Mouse (Mus musculus): ENCODE measurements around the gene Galnt11. TPM values are rescaled to one million over a fixed set of nuclear protein-coding genes. Genes with fewer than 3 reads are reported as not detected.
"Not testable (repeated sequence)": the region's sequence is repeated elsewhere in the genome, so short reads cannot be mapped to it uniquely, and the experiment has no call there.

The Galnt11 gene
- polyA plus RNA-seq (2014; fragmentation: Nextera tagmentation; extraction: Ambion mirVana) = 35.9 and 40.2 TPM in 2 replicates

DNA sequence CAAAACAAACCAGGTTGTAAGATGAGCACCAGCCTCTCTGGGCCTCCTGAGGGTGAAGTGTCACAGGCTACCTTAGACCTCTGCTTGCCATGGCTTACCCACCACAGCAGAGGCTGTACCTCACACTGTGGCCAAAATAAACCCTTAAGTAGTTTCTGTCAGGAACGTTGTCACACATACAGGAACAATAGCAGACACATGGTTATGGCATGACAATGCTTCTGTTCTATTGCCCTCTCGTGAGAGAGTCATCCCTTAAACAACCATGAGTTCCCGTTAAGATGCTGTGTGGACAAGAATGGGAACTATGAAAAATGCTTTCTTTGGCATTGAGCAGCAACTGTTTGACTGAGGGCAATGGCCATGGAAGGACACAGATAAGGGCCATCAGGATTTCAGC, at the start of gene Galnt11:
Gene Galnt11, plus strand, starts transcription at position 301 of the 400 bp plus-strand sequence.
- Histone ChIP-seq H3K27me3 (ENCODE audit: control insufficient read depth, insufficient read depth, low read length) (no peaks in the 10 kb centered on the region), H3K4me3 (ENCODE audit: low read depth, low read length) (peak within 1 kb of the TSS; percentile 57), H3K36me3 (ENCODE audit: control insufficient read depth, insufficient read depth, low read length) (no peaks in the 10 kb centered on the region; the same call in 1 of the 2 replicates), H3K9ac (ENCODE audit: low read length) (peak within 1 kb of the TSS; percentile 87), H3K4me1 (ENCODE audit: control insufficient read depth, insufficient read depth, low read length) (no peaks in the 10 kb centered on the region), H3K27ac (replicated peaks; ENCODE audit: low read depth, low read length) (0 out of 2 replicates have a peak within 1 kb of the TSS, but pooled peaks have one; percentile 36), H3K4me2 (ENCODE audit: low read depth, severe bottlenecking) (peak within 1 kb of the TSS; percentile 64), H3K9me3 (ENCODE audit: control insufficient read depth, low read length) (no peaks in the 10 kb centered on the region)
- DNase-seq (ENCODE audit: low spot score) = no peak
- 87% methylated on average over 3 of the region's 3 CpGs for WGBS
- ATAC-seq (ENCODE audit: insufficient number of reproducible peaks, low FRiP score, low TSS enrichment, low read depth) = no peak

DNA sequence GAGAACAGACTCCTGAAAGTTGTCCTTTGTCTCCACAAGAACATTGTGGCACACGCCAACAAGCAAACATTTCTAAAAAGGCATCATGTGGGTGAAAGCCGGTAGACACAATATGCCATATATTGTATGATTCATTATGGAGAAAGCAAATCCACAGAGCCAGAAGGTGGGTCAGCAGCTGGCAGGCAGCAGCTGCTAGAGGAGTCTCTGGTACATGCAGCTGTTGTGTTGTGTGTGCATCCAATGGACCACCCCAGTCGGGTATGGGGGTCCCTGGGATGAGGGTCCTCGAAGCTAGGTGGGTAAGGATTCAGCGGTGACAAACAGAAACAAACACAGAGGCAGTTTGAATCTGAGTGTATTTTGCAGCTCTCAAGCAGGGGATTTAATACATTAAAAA, 43.8 kb upstream of the Galnt11 start:
- H3K27me3 ChIP-seq (ENCODE audit: control insufficient read depth, insufficient read depth, low read length) = not testable (repeated sequence)

DNA sequence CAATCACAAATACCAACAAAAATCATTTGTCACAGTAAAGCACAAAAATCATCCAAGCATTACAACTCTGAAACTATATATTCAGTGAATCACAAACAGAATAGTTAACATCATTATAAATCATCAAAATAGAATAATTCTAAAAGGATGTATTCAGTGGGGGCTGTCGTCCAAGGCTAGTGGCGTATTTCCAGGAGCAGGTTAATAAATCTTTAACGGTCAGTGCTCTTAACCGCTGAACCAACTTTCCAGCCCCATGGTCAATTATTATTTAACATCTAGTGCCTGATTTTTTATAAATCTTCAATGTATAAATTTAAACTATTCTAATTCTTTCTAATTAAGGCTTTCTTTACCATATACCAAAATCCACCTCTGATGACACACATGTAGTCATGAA, 43.2 kb upstream of the Galnt11 start:
- H3K4me1 ChIP-seq (ENCODE audit: control insufficient read depth, insufficient read depth, low read length); H3K4me2 ChIP-seq (ENCODE audit: low read depth, severe bottlenecking); H3K4me3 ChIP-seq (ENCODE audit: low read depth, low read length); ATAC-seq (ENCODE audit: insufficient number of reproducible peaks, low FRiP score, low TSS enrichment, low read depth); H3K36me3 ChIP-seq (ENCODE audit: control insufficient read depth, insufficient read depth, low read length); H3K9me3 ChIP-seq (ENCODE audit: control insufficient read depth, low read length); DNase-seq (ENCODE audit: low spot score); H3K27me3 ChIP-seq (ENCODE audit: control insufficient read depth, insufficient read depth, low read length); H3K9ac ChIP-seq (ENCODE audit: low read length); H3K27ac ChIP-seq (replicated peaks; ENCODE audit: low read depth, low read length): not testable (repeated sequence)
- WGBS = 86% methylated on average over 4 of the region's 4 CpGs

More for the DNA sequence above, 43.8 kb upstream of the Galnt11 start:
- not testable (repeated sequence) for H3K27ac ChIP-seq (replicated peaks; ENCODE audit: low read depth, low read length); H3K4me2 ChIP-seq (ENCODE audit: low read depth, severe bottlenecking); DNase-seq (ENCODE audit: low spot score); H3K9me3 ChIP-seq (ENCODE audit: control insufficient read depth, low read length); H3K4me1 ChIP-seq (ENCODE audit: control insufficient read depth, insufficient read depth, low read length); H3K36me3 ChIP-seq (ENCODE audit: control insufficient read depth, insufficient read depth, low read length); H3K4me3 ChIP-seq (ENCODE audit: low read depth, low read length); ATAC-seq (ENCODE audit: insufficient number of reproducible peaks, low FRiP score, low TSS enrichment, low read depth); H3K9ac ChIP-seq (ENCODE audit: low read length)
- 95% methylated on average over 5 of the region's 5 CpGs for WGBS

DNA sequence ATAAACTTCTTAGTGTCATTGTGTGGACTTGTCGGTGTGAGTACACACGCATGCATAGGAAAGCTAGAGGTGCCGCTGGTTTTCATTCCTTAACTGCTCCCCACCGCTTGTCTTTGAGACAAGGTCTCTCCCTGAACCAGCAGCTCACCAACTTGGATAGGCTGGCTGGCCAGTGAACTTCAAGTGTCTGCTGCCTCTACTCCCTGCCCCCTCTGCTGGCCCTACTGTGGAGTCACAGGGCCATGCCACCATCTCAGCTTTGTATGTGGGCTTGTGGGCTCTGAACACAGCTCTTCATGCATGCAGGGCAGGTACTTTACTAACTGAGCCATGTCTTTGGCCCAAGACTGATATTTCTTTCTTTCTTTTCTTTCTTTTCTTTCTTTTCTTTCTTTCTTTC, 42.4 kb upstream of the Galnt11 start:
- Histone ChIP-seq H3K4me2 (ENCODE audit: low read depth, severe bottlenecking) (no peak overlapping the region), H3K36me3 (ENCODE audit: control insufficient read depth, insufficient read depth, low read length) (no peaks in the 10 kb centered on the region), H3K9ac (ENCODE audit: low read length) (no peak overlapping the region), H3K27ac (replicated peaks; ENCODE audit: low read depth, low read length) (no peak overlapping the region), H3K4me3 (ENCODE audit: low read depth, low read length) (no peak overlapping the region), H3K27me3 (ENCODE audit: control insufficient read depth, insufficient read depth, low read length) (no peaks in the 10 kb centered on the region), H3K9me3 (ENCODE audit: control insufficient read depth, low read length) (no peaks in the 10 kb centered on the region), H3K4me1 (ENCODE audit: control insufficient read depth, insufficient read depth, low read length) (0 out of 2 replicates have a peak, but pooled peaks cover 2% of the 10 kb centered on the region)
- DNase-seq (ENCODE audit: low spot score) = no peak
- WGBS = 92% methylated on average over 4 of the region's 4 CpGs
- ATAC-seq (ENCODE audit: insufficient number of reproducible peaks, low FRiP score, low TSS enrichment, low read depth) = no peak

DNA sequence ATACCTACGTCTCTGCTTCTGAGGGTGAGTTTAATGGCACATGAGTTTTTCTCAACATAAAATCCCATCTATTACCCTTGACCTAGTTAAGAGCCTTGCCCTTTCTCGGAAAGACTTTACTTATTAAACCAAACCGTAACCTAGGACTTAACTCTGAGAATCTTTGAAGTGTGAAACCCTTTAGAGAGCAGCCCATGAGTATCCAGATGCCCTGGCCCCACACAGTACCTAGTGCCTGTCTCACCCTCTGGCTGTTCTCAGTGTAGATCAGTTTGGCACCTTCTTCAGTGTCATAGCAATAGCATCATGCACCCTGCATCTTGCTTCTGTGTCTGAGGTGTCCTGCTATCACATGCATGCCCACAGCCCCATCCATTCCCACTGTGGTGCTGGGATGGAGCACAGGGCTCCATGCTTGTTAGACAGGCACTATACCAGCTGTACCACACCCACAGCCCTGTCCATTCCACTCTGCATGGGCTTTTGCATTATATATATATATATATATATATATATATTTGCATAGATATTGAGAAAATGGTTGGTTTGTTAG, 41.7 kb upstream of the Galnt11 start:
- no peak for DNase-seq (ENCODE audit: low spot score)
- WGBS = 84% methylated on average over 3 of the region's 3 CpGs
- no peaks in the 10 kb centered on the region for H3K9me3 ChIP-seq (ENCODE audit: control insufficient read depth, low read length)
- no peak overlapping the region for H3K4me2 ChIP-seq (ENCODE audit: low read depth, severe bottlenecking)
- H3K4me3 ChIP-seq (ENCODE audit: low read depth, low read length) = no peak overlapping the region
- no peaks in the 10 kb centered on the region for H3K36me3 ChIP-seq (ENCODE audit: control insufficient read depth, insufficient read depth, low read length)
- H3K4me1 ChIP-seq (ENCODE audit: control insufficient read depth, insufficient read depth, low read length) = 0 out of 2 replicates have a peak, but pooled peaks cover 2% of the 10 kb centered on the region
- no peaks in the 10 kb centered on the region for H3K27me3 ChIP-seq (ENCODE audit: control insufficient read depth, insufficient read depth, low read length)
- ATAC-seq (ENCODE audit: insufficient number of reproducible peaks, low FRiP score, low TSS enrichment, low read depth) = no peak
- H3K27ac ChIP-seq (replicated peaks; ENCODE audit: low read depth, low read length) = no peak overlapping the region
- H3K9ac ChIP-seq (ENCODE audit: low read length) = no peak overlapping the region

DNA sequence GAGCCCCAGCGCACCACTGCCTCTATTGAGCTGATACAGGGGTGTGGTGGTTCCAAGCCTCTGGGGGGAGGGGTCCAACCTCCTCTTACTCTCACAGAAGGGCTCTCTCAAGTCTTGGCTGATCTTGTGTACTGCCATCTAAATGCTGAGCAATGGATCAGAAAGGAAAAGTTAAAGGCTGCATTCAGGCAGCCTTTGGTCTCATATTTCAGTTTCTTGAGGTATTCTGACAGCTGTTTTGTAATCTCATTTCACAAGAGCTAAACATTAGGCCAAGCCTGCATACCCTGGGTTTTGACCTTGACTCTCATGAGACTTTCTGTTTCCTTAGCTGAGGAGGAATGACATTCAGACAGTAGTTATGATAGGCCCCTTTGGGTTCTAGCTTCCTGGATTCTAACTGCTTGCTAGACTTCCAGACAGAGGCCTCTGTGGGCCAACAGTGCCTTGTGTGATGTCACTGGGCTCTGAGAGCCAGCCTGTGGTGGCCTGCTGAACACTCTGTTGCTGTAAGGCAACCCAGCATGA, 40.6 kb upstream of the Galnt11 start, which contains the start of gene Galntl5:
Gene Galntl5, plus strand, starts transcription at position 457 of the 528 bp plus-strand sequence.
- H3K36me3 ChIP-seq (ENCODE audit: control insufficient read depth, insufficient read depth, low read length) = no peaks in the 10 kb centered on the region
- H3K27ac ChIP-seq (replicated peaks; ENCODE audit: low read depth, low read length) = no peak within 1 kb of the TSS
- H3K4me2 ChIP-seq (ENCODE audit: low read depth, severe bottlenecking) = no peak within 1 kb of the TSS
- H3K4me1 ChIP-seq (ENCODE audit: control insufficient read depth, insufficient read depth, low read length) = 0 out of 2 replicates have a peak, but pooled peaks cover 2% of the 10 kb centered on the region
- no peaks in the 10 kb centered on the region for H3K27me3 ChIP-seq (ENCODE audit: control insufficient read depth, insufficient read depth, low read length)
- ATAC-seq (ENCODE audit: insufficient number of reproducible peaks, low FRiP score, low TSS enrichment, low read depth) (peak; percentile 26; the same call in 1 of the 2 replicates), DNase-seq (ENCODE audit: low spot score) (no peak)
- no peak within 1 kb of the TSS for H3K9ac ChIP-seq (ENCODE audit: low read length)
- WGBS = 96% methylated on average over 1 of the region's 1 CpGs
- H3K4me3 ChIP-seq (ENCODE audit: low read depth, low read length) = no peak within 1 kb of the TSS
- no peaks in the 10 kb centered on the region for H3K9me3 ChIP-seq (ENCODE audit: control insufficient read depth, low read length)

DNA sequence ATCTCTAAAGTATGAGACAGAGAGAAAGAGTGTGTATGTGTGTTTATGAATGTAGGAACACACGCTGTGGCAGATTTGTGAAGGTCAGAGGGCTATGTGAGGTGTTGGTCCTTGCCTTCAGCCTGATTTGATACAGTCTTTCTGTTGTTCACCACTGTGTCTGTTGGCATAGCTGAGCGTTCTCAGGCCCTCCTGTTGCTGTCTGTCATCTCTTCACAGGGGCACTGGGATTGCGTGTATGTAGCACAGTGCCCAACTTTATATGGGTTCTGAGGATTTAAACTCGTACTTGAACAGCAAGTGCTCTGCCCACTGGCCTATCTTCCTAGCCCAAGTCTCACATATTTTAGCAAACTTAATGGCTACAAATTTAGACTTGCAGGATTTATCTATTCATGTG, 38.1 kb upstream of the Galnt11 start:
- Histone ChIP-seq H3K9me3 (ENCODE audit: control insufficient read depth, low read length) (no peaks in the 10 kb centered on the region), H3K4me2 (ENCODE audit: low read depth, severe bottlenecking) (no peak overlapping the region), H3K4me3 (ENCODE audit: low read depth, low read length) (no peak overlapping the region), H3K9ac (ENCODE audit: low read length) (no peak overlapping the region), H3K27ac (replicated peaks; ENCODE audit: low read depth, low read length) (no peak overlapping the region), H3K4me1 (ENCODE audit: control insufficient read depth, insufficient read depth, low read length) (0 out of 2 replicates have a peak, but pooled peaks cover 2% of the 10 kb centered on the region), H3K27me3 (ENCODE audit: control insufficient read depth, insufficient read depth, low read length) (no peaks in the 10 kb centered on the region), H3K36me3 (ENCODE audit: control insufficient read depth, insufficient read depth, low read length) (no peaks in the 10 kb centered on the region)
- ATAC-seq (ENCODE audit: insufficient number of reproducible peaks, low FRiP score, low TSS enrichment, low read depth) = no peak
- 92% methylated on average over 4 of the region's 4 CpGs for WGBS
- DNase-seq (ENCODE audit: low spot score) = no peak

DNA sequence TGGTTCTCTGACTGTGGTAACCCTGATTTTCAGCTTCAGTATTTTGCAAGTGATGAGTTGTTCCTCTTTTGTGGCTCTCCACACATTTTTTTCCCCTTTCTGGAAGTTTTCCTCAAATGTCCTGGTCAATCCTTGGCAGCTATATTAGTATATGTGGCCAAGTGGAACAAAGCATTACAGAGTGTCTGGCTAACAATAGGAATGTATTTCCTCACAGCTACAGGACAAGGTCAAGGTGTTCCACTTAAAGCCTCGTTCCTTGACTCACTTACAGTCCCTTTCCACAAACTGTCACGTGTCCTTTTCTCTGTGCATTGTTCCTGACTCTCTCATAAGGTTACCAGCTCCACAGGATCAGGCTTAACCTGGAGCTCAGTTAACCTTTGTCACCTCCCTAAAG, 37.1 kb upstream of the Galnt11 start:
- Histone ChIP-seq H3K27me3 (ENCODE audit: control insufficient read depth, insufficient read depth, low read length) (no peaks in the 10 kb centered on the region), H3K4me2 (ENCODE audit: low read depth, severe bottlenecking) (no peak overlapping the region), H3K9me3 (ENCODE audit: control insufficient read depth, low read length) (no peaks in the 10 kb centered on the region), H3K9ac (ENCODE audit: low read length) (no peak overlapping the region), H3K36me3 (ENCODE audit: control insufficient read depth, insufficient read depth, low read length) (no peaks in the 10 kb centered on the region), H3K4me3 (ENCODE audit: low read depth, low read length) (no peak overlapping the region), H3K27ac (replicated peaks; ENCODE audit: low read depth, low read length) (no peak overlapping the region), H3K4me1 (ENCODE audit: control insufficient read depth, insufficient read depth, low read length) (0 out of 2 replicates have a peak, but pooled peaks cover 2% of the 10 kb centered on the region)
- DNase-seq (ENCODE audit: low spot score) (no peak), ATAC-seq (ENCODE audit: insufficient number of reproducible peaks, low FRiP score, low TSS enrichment, low read depth) (no peak)
- WGBS = 63% methylated on average over 2 of the region's 2 CpGs

Data from limb, embryonic 11.5 days (tissue).